Mouse (Mus musculus): ENCODE data around the gene Slc25a38.

Gene Slc25a38

DNA sequence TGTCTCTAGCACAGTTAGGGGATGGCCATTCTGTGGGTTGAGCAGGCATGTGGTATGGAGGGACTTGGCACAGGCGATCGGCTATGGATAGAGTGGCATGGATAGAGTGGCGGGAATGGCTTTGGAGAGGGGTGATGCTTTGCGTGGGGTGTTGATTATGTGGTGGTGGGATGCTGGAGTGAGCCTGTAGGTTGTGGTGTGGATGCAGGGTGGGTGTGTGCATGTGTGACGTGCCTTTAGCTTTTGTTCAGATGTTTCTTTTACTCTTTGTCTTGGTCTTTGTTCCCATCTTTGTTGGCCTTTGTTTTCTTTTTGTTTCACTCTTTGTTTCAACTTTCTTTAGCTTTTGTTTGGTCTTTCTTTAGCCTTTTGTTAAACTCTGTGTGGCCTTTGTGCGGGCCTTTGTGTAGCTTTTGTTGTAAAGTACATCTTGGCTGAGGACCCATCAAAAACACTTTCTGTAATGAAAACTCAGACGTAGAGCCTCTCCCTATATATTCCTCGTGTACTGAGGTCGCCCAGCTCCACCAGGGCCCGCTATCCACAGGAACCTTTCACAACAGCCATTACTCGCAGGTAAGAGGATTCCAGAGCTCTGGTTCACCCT, 39.2 kb downstream of the Slc25a38 start, which contains the start of gene Mobp:
TSS of gene Mobp (plus strand) at position 486 of the 607 bp plus-strand sequence.
- DNase-seq: no peak

DNA sequence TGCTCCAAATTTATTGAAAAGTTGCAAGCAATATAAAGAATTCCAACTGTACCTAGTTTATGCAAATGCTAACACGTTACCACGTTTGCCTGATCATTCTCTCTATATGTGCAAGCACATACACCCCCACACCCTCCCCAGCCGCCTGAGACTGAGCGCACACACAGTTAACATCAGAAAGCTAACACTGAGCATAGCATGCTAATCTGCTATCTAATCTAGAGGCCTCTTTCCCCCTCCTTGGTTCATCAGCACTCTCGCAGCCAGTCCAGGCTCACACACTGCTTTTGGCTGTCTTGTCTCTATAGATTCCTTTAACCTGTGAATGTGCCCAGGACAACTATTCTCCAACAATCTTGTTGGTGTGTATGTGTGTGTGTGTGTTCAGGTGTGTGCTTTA, 41.0 kb downstream of the Slc25a38 start:
- DNase-seq: no peak

DNA sequence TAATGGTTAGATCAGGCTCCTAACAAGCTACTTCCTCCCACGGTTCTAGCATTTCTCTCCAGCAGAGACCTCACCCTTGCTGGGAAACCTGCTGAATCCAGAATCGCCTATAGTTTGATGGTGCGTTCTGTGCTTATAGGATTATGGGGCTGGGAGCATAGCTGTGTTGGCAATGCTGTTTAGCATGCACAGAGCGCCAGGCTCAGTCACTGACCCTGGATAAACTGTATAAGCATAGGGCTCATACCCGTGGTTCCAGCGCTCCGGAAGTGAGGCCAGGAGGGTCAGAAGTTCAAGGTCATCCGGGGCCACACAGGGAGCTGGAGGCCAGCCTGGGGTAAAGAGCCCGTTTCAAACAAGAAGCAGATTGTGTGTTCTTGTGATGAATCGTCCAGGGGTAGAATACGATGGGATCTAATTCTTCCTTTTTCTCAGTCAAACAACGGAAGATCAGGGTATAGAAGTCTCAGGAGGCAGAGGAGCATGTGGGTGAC, 41.8 kb downstream of the Slc25a38 start:
- no peak for DNase-seq

DNA sequence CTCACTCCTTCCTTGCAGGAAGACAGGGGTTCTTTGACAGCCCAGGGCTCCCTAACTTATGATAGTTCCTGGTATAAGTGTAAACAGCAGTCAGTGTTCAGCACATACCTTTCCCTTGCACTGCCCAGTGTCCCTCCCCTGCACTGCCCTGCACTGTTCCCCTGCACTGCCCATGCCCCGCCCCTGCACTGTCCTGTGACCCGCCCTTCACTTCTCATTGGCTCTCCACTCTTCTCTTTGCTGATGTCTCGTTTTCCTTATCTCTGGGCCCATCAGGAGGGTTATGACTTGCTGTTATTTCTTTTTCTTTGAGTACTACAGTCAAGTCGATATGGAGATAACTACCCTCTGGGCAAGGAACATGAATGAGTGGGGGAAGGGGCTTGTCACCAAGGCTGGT, 47.9 kb downstream of the Slc25a38 start:
- DNase-seq: peak; percentile 43

DNA sequence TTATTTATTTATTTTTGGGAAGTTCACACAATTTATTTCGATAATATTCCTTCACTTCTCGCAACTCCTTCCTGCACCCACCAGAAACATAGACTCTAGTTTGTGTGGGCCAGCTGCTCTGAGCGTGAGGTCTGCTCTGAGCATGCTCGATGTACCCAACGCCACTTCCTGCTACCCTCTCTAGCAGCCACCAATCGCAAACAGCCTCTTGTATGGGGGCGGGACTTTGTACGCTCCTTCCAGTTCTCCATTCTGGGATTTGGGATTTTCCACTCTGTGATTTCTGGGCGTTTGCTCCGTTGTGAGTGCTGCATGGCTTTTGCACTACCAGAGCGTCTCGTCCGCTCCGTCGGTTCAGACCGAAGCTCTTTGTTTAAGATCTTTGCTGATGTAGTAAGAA, 53.7 kb downstream of the Slc25a38 start:
- no peak for DNase-seq

DNA sequence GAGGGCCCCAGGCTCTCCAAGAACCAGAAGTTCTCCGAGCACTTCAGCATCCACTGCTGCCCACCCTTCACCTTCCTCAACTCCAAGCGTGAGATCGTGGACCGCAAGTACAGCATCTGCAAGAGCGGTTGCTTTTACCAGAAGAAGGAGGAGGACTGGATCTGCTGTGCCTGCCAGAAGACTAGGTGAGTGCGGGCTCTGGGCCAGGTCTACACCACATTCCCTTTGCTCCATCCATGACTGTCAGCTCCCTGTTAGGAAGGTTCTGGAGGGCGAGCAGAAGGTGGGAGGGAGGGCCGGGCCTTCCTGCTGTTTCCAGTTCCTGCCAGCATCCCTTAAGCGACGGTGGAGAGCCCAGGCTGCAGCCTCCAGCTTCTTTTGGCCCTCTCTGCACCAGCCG, 57.7 kb downstream of the Slc25a38 start:
- no peak for DNase-seq

DNA sequence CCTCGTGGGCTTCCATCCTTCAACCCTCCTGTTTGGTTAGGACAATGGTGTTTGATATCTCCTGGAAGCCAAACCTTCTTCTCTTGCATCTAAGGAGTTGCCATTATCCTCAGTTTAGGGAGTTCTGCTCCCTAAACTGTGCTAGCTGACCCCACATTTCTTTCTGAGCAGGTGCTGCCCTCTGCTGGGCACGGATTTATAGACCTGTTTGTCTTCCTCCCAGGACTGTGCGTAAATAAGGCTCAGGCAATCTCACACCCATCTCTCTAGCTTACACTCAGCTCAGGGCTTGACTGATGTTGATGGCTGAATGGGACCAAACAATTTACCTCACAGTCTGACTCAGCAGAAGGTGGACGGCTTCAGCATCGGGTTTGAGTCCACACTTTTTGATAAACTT, 61.1 kb downstream of the Slc25a38 start:
- peak; percentile 73 for DNase-seq
